Mouse (Mus musculus): ENCODE data around the gene Vmn1r223. TPM values are rescaled to one million over a fixed set of nuclear protein-coding genes. Genes with fewer than 3 reads are reported as not detected.
"Not testable (repeated sequence)": the region's sequence is repeated elsewhere in the genome, so short reads cannot be mapped to it uniquely, and the experiment has no call there.

The Vmn1r223 gene
- polyA plus RNA-seq (2015; fragmentation: Nextera tagmentation; extraction: Ambion mirVana) = not detected in 2 replicates

DNA sequence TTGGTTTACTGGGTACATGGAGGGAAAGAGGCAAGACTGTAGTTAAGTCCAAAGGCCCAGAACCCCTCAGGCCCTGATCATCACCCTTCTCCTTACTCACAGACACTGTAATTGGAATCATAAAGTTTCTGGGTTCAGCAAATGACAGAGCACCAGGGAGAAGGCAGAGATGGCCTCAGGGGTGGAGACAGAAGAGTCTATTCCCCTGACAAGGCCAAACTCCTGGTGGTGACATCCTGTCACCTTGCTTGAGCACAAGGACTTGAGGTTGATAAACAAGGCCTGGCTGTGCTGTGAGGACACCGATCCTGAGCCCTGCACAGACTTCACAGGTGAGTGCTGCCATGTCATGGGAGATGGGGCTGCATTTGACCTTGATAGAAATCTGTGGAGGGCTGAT lies at the start of gene Vmn1r223:
Gene Vmn1r223, plus strand, starts transcription at position 301 of the 400 bp plus-strand sequence.
- H3K27ac ChIP-seq (ENCODE audit: low read length); H3K9me3 ChIP-seq (replicated peaks; ENCODE audit: control insufficient read depth, low read length); H3K36me3 ChIP-seq (ENCODE audit: control insufficient read depth, insufficient read depth, low read length); H3K4me1 ChIP-seq (ENCODE audit: control insufficient read depth, insufficient read depth, low read length); H3K4me3 ChIP-seq (replicated peaks; ENCODE audit: low read length); H3K27me3 ChIP-seq (ENCODE audit: control insufficient read depth, insufficient read depth, low read length); H3K9ac ChIP-seq (ENCODE audit: low read length); H3K4me2 ChIP-seq (ENCODE audit: low read depth, low read length); ATAC-seq (ENCODE audit: insufficient read depth, low FRiP score): not testable (repeated sequence)
- 61% methylated on average over 1 of the region's 1 CpGs for WGBS

- H3K4me1 ChIP-seq (ENCODE audit: control insufficient read depth, insufficient read depth, low read length); H3K27me3 ChIP-seq (ENCODE audit: control insufficient read depth, insufficient read depth, low read length); H3K9ac ChIP-seq (ENCODE audit: low read length); H3K27ac ChIP-seq (ENCODE audit: low read length); H3K9me3 ChIP-seq (replicated peaks; ENCODE audit: control insufficient read depth, low read length); H3K36me3 ChIP-seq (ENCODE audit: control insufficient read depth, insufficient read depth, low read length); H3K4me2 ChIP-seq (ENCODE audit: low read depth, low read length); ATAC-seq (ENCODE audit: insufficient read depth, low FRiP score); H3K4me3 ChIP-seq (replicated peaks; ENCODE audit: low read length): not testable (repeated sequence)
- 61% methylated on average over 1 of the region's 1 CpGs for WGBS
Measured at GRCm38 (mm10) chr13:23203885-23204284, 43.0 kb upstream of the Vmn1r223 start.

DNA sequence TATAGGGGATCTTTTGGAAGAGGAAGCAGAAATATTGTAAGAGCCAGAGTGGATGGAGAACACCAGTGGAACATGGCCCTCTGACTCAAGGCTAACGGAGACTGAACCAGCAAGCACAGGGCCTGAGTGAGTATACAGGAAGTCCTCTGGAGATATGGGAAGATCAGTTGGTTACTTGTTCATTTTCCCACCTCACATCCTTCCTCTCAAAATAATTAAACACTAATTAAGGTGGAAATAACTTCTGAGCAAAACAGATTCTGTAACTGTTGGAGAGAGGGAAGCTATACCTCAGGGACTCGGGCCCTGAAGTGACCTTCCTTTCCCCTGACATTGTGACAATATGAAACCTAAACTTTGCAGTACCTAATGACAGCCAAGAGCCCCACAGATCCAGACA lies 33.1 kb upstream of the Vmn1r223 start, which contains the start of gene Vmn1r221:
Gene Vmn1r221, plus strand, starts transcription at position 301 of the 400 bp plus-strand sequence.
- ATAC-seq (ENCODE audit: insufficient read depth, low FRiP score); H3K4me3 ChIP-seq (replicated peaks; ENCODE audit: low read length); H3K4me1 ChIP-seq (ENCODE audit: control insufficient read depth, insufficient read depth, low read length); H3K9me3 ChIP-seq (replicated peaks; ENCODE audit: control insufficient read depth, low read length); H3K36me3 ChIP-seq (ENCODE audit: control insufficient read depth, insufficient read depth, low read length); H3K4me2 ChIP-seq (ENCODE audit: low read depth, low read length); H3K27me3 ChIP-seq (ENCODE audit: control insufficient read depth, insufficient read depth, low read length); H3K27ac ChIP-seq (ENCODE audit: low read length); H3K9ac ChIP-seq (ENCODE audit: low read length): not testable (repeated sequence)
- WGBS = 80% methylated on average over 2 of the region's 2 CpGs

DNA sequence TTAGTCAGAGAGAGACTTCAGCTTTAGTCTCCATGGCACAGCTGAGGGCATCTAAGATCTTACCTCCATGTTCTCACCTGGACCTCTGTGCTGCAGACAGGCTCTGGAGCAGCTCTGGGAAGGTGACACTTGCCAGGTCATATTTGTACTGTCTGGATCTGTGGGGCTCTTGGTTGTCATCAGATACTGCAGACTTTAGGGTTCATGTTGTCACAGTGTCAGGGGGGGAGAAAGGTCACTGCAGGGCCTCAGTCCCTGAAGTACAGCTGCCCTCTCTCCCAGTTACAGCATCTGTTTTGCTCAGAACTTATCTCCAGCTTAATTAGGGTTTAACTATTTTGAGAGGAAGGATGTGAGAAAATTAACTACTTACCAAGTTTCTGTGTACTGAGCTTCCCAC lies 11.1 kb upstream of the Vmn1r223 start, which contains the start of gene Vmn1r222:
Gene Vmn1r222, minus strand, starts transcription at position 101 of the 400 bp plus-strand sequence.
- not testable (repeated sequence) for H3K27ac ChIP-seq (ENCODE audit: low read length); H3K4me1 ChIP-seq (ENCODE audit: control insufficient read depth, insufficient read depth, low read length); H3K27me3 ChIP-seq (ENCODE audit: control insufficient read depth, insufficient read depth, low read length); H3K4me2 ChIP-seq (ENCODE audit: low read depth, low read length); H3K36me3 ChIP-seq (ENCODE audit: control insufficient read depth, insufficient read depth, low read length); H3K9ac ChIP-seq (ENCODE audit: low read length); H3K9me3 ChIP-seq (replicated peaks; ENCODE audit: control insufficient read depth, low read length); H3K4me3 ChIP-seq (replicated peaks; ENCODE audit: low read length); ATAC-seq (ENCODE audit: insufficient read depth, low FRiP score)

DNA sequence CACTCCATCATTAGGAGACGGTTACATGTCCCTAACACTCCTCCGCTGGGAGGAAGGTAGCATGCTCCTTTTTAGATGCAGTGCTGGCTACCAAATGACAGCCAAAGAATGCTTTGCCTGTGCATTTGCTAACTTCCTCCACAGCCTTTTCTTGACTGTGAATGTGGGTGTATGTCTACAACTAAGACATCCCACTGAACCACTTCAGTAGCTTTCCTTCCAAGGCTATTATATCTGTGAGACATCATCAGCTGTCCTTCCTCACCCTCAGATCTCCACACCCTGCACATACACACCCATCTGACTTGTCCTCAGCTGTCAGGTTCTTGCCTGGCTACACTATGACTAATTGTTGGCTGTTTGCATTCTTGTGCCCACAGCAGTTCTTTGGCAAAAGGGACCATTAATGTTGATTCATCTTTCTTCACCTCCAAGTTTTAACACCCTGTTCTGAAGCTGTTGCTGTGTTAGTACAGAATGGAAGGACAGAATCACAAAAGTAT lies 11.7 kb downstream of the Vmn1r223 start:
- no peaks in the 10 kb centered on the region; the same call in 1 of the 2 replicates for H3K9me3 ChIP-seq (replicated peaks; ENCODE audit: control insufficient read depth, low read length)
- no peak for ATAC-seq (ENCODE audit: insufficient read depth, low FRiP score)
- no peaks in the 10 kb centered on the region for H3K27me3 ChIP-seq (ENCODE audit: control insufficient read depth, insufficient read depth, low read length)
- H3K4me2 ChIP-seq (ENCODE audit: low read depth, low read length) = no peak overlapping the region
- WGBS = 92% methylated on average over 2 of the region's 2 CpGs
- no peak overlapping the region for H3K9ac ChIP-seq (ENCODE audit: low read length)
- H3K36me3 ChIP-seq (ENCODE audit: control insufficient read depth, insufficient read depth, low read length) = no peaks in the 10 kb centered on the region
- no peak overlapping the region for H3K27ac ChIP-seq (ENCODE audit: low read length)
- no peaks in the 10 kb centered on the region for H3K4me1 ChIP-seq (ENCODE audit: control insufficient read depth, insufficient read depth, low read length)
- H3K4me3 ChIP-seq (replicated peaks; ENCODE audit: low read length) = no peak overlapping the region

GRCm38 (mm10) chr13:23268606-23269005 lies 21.7 kb downstream of the Vmn1r223 start:
- H3K27ac ChIP-seq (ENCODE audit: low read length); H3K4me2 ChIP-seq (ENCODE audit: low read depth, low read length); ATAC-seq (ENCODE audit: insufficient read depth, low FRiP score); H3K27me3 ChIP-seq (ENCODE audit: control insufficient read depth, insufficient read depth, low read length); H3K9me3 ChIP-seq (replicated peaks; ENCODE audit: control insufficient read depth, low read length); H3K9ac ChIP-seq (ENCODE audit: low read length); H3K4me1 ChIP-seq (ENCODE audit: control insufficient read depth, insufficient read depth, low read length); H3K36me3 ChIP-seq (ENCODE audit: control insufficient read depth, insufficient read depth, low read length); H3K4me3 ChIP-seq (replicated peaks; ENCODE audit: low read length): not testable (repeated sequence)
- 57% methylated on average over 3 of the region's 3 CpGs for WGBS

DNA sequence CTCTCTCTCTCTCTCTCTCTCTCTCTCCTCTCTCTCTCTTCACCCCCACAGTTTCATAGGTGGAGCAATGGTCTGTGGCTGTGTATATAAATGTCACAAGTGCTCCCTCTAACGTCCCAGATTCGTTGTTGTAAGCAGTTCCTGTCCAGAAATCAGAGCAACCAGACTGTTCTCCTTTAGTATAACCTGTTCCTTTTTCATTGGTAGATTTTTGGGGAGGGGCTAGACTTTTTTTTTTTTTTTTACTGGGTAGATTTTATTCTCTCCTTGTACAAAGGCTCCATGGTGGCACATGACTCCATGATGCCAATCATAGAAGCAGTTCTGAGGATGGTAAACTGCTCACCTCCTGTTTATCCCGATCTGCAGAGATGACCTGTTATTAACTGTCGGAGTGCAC lies 22.2 kb downstream of the Vmn1r223 start:
- WGBS = 42% methylated on average over 4 of the region's 4 CpGs
- not testable (repeated sequence) for H3K9me3 ChIP-seq (replicated peaks; ENCODE audit: control insufficient read depth, low read length); H3K4me1 ChIP-seq (ENCODE audit: control insufficient read depth, insufficient read depth, low read length); H3K4me3 ChIP-seq (replicated peaks; ENCODE audit: low read length); H3K4me2 ChIP-seq (ENCODE audit: low read depth, low read length); H3K27ac ChIP-seq (ENCODE audit: low read length); ATAC-seq (ENCODE audit: insufficient read depth, low FRiP score); H3K36me3 ChIP-seq (ENCODE audit: control insufficient read depth, insufficient read depth, low read length); H3K27me3 ChIP-seq (ENCODE audit: control insufficient read depth, insufficient read depth, low read length); H3K9ac ChIP-seq (ENCODE audit: low read length)

- Histone ChIP-seq H3K27ac (ENCODE audit: low read length) (no peak overlapping the region), H3K36me3 (ENCODE audit: control insufficient read depth, insufficient read depth, low read length) (no peaks in the 10 kb centered on the region), H3K9ac (ENCODE audit: low read length) (no peak overlapping the region), H3K4me3 (replicated peaks; ENCODE audit: low read length) (peak overlapping the region; percentile 28), H3K27me3 (ENCODE audit: control insufficient read depth, insufficient read depth, low read length) (0 out of 2 replicates have a peak, but pooled peaks cover 4% of the 10 kb centered on the region), H3K9me3 (replicated peaks; ENCODE audit: control insufficient read depth, low read length) (no peaks in the 10 kb centered on the region), H3K4me2 (ENCODE audit: low read depth, low read length) (peak overlapping the region; percentile 46), H3K4me1 (ENCODE audit: control insufficient read depth, insufficient read depth, low read length) (no peaks in the 10 kb centered on the region)
- no peak for ATAC-seq (ENCODE audit: insufficient read depth, low FRiP score)
- WGBS = 24% methylated on average over 11 of the region's 11 CpGs
Measured at GRCm38 (mm10) chr13:23269681-23270080, 22.7 kb downstream of the Vmn1r223 start.

DNA sequence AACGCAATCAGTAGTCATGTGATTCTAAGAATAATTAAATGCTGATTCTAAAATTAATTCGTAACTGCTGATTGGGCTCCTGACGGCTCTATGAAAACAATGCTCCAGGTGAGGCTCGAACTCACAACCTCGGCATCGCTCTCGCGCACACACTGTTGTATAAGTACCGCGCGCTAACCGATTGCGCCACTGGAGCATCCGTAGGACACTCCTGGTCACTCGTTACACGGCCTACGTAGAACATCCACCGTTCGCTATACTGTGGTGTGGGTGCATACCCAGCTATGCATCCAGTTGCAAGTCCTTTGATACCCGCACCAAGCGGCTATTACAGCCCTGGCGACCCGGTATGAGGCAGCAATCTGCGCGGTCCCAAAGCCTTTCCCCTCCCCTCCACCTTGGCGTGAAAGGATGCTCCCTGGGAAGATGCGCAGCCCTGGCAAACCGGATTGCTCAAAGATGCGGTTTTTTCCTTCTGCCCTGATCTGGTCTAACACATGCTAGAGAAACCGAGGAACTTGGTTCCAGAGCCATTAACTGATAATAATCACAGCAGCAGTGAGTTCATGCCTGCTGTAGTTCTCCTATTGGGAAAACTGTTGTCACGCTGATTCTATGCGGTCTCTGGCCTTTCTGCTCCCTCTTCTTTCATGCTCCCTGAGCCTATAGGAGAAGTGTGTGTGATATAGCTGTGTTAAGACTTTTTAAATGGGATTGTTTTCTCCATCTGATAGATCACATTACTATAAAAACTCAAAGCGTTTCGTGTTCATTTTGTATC lies 23.6 kb downstream of the Vmn1r223 start:
- peak overlapping the region; percentile 46 for H3K4me2 ChIP-seq (ENCODE audit: low read depth, low read length)
- peak overlapping the region; percentile 28 for H3K4me3 ChIP-seq (replicated peaks; ENCODE audit: low read length)
- H3K9me3 ChIP-seq (replicated peaks; ENCODE audit: control insufficient read depth, low read length) = no peaks in the 10 kb centered on the region
- peak overlapping the region; percentile 39; the same call in 1 of the 2 replicates for H3K9ac ChIP-seq (ENCODE audit: low read length)
- H3K36me3 ChIP-seq (ENCODE audit: control insufficient read depth, insufficient read depth, low read length) = no peaks in the 10 kb centered on the region
- no peak for ATAC-seq (ENCODE audit: insufficient read depth, low FRiP score)
- H3K27ac ChIP-seq (ENCODE audit: low read length) = no peak overlapping the region
- H3K27me3 ChIP-seq (ENCODE audit: control insufficient read depth, insufficient read depth, low read length) = 0 out of 2 replicates have a peak, but pooled peaks cover 4% of the 10 kb centered on the region
- WGBS = 5% methylated on average over 34 of the region's 34 CpGs
- H3K4me1 ChIP-seq (ENCODE audit: control insufficient read depth, insufficient read depth, low read length) = no peaks in the 10 kb centered on the region
